Mouse (Mus musculus) limb, embryonic 11.5 days (tissue): ENCODE results near the gene Duoxa1. TPM values are rescaled to one million over a fixed set of nuclear protein-coding genes. Genes with fewer than 3 reads are reported as not detected.
"Not testable (repeated sequence)": the region's sequence is repeated elsewhere in the genome, so short reads cannot be mapped to it uniquely, and the experiment has no call there.

Source experiments
- ATAC-seq: fragments of 200-750 bp; cut with Nextera tagmentation; 2 replicates; pipeline ENCODE4 v1.8.0; 2017; ENCODE audit warnings: low read depth; ENCODE audit not compliant: insufficient number of reproducible peaks, low FRiP score, low TSS enrichment
- DNase-seq: peaks from one replicate; pipeline ENCODE4 v3.0.0-alpha.2; 2015; ENCODE audit warnings: low spot score
- H3K27ac ChIP-seq: fragments of 300-500 bp; sonication (generic); replicated peaks from 2 replicates; pipeline ENCODE4 v1.5.1; 2014; ENCODE audit warnings: low read depth, mild to moderate bottlenecking, low read length
- H3K27me3 ChIP-seq: fragments of 300-500 bp; sonication (generic); 2 replicates; pipeline ENCODE4 v1.6.1; 2014; ENCODE audit warnings: mild to moderate bottlenecking, low read length, mixed read lengths; ENCODE audit not compliant: control insufficient read depth, insufficient read depth
- H3K36me3 ChIP-seq: fragments of 300-500 bp; sonication (generic); 2 replicates; pipeline ENCODE4 v1.6.1; 2014; ENCODE audit warnings: mild to moderate bottlenecking, low read length, moderate library complexity, mixed read lengths; ENCODE audit not compliant: control insufficient read depth, insufficient read depth
- H3K4me1 ChIP-seq: fragments of 300-500 bp; sonication (generic); 2 replicates; pipeline ENCODE4 v1.6.1; 2014; ENCODE audit warnings: low read length, mixed read lengths; ENCODE audit not compliant: control insufficient read depth, insufficient read depth
- H3K4me2 ChIP-seq: fragments of 300-500 bp; sonication (generic); 2 replicates; pipeline ENCODE4 v1.6.1; 2014; ENCODE audit warnings: low read depth, mild to moderate bottlenecking, moderate library complexity; ENCODE audit not compliant: severe bottlenecking
- H3K4me3 ChIP-seq: fragments of 300-500 bp; sonication (generic); 2 replicates; pipeline ENCODE4 v1.5.1; 2014; ENCODE audit warnings: low read depth, low read length
- H3K9ac ChIP-seq: fragments of 300-500 bp; sonication (generic); 2 replicates; pipeline ENCODE4 v1.6.1; 2014; ENCODE audit warnings: mild to moderate bottlenecking, low read length
- H3K9me3 ChIP-seq: fragments of 300-500 bp; sonication (generic); 2 replicates; pipeline ENCODE4 v1.6.1; 2016; ENCODE audit warnings: low read length; ENCODE audit not compliant: control insufficient read depth
- WGBS: fragments of 180-500 bp; shearing (Covaris S2); extraction: QIAGEN DNeasy Blood & Tissue Kit; methylation state at CpG from one replicate; pipeline ENCODE4 v1.1.7; 2014; 5-methylcytosine and 5-hydroxymethylcytosine counted together
- polyA plus RNA-seq: library from polyadenylated mRNA; unstranded; fragments of >200 nt; fragmentation: Nextera tagmentation; extraction: Ambion mirVana; gene quantifications from 2 replicates; pipeline ENCODE4 v1.2.1, GENCODE M21; 2014

Gene Duoxa1
- polyA plus RNA-seq, 1 experiment from 2014 or later = 0.72 TPM

DNA sequence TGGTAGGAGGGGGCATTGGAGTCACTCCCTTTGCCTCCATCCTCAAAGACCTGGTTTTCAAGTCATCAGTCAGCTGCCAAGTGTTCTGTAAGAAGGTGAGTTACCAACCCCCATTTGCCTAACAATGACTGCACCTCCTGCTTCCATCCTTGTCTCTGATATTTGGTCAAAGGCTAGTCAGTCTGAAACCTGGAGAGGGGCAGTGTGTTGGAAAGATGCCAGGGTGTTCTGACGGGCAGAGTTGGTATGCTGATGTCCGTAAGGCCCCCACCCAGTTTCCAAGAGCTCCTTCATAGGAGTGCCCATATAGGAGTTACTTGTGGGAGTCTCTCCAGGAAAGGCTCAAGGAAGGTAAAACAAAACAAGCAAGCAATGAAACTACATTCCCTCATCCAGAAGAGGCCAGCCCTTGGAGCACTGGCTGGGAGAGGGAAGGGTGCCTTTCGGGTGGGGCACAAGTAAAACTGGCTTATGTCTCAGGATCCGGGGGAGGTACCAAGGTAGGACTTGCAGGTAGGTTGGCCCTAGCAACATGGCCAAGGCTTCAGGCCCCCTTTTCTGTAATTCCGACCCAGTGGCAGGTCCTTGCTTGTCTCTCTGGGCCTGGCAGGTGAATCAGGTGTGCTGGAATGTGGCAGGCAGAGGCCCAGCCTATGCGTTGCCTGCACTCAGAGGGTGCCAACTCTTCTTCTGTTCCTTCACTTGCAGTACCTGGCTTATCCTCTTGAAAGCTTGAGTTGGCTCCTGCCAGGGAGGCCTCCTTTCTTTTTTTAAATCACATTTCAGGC is 31.8 kb upstream of the Duoxa1 start:
- H3K4me1 ChIP-seq = peaks cover 6% of the 10 kb centered on the region; the same call in 1 of the 2 replicates
- no peak overlapping the region for H3K4me2 ChIP-seq
- no peak overlapping the region for H3K9ac ChIP-seq
- no peak overlapping the region for H3K4me3 ChIP-seq
- no peak for DNase-seq
- H3K27ac ChIP-seq = no peak overlapping the region
- WGBS = 82% methylated on average over 6 of the region's 6 CpGs
- no peaks in the 10 kb centered on the region for H3K9me3 ChIP-seq
- no peaks in the 10 kb centered on the region for H3K36me3 ChIP-seq
- no peak for ATAC-seq
- H3K27me3 ChIP-seq = no peaks in the 10 kb centered on the region

GRCm38 (mm10) chr2:122337291-122337690 is 23.8 kb upstream of the Duoxa1 start:
- Histone ChIP-seq H3K27me3 (no peaks in the 10 kb centered on the region), H3K9me3 (no peaks in the 10 kb centered on the region), H3K9ac (no peak overlapping the region), H3K4me1 (no peaks in the 10 kb centered on the region), H3K4me3 (peak overlapping the region; percentile 8; the same call in 1 of the 2 replicates), H3K4me2 (peak overlapping the region; percentile 24), H3K27ac (no peak overlapping the region), H3K36me3 (no peaks in the 10 kb centered on the region)
- 56% methylated on average over 21 of the region's 21 CpGs for WGBS
- ATAC-seq (no peak), DNase-seq (no peak)

- 75% methylated on average over 3 of the region's 3 CpGs for WGBS
- ATAC-seq = no peak
Measured at GRCm38 (mm10) chr2:122334170-122334569, 20.6 kb upstream of the Duoxa1 start.

GRCm38 (mm10) chr2:122332222-122332621 is 18.7 kb upstream of the Duoxa1 start:
- Histone ChIP-seq H3K27ac (no peak overlapping the region), H3K9ac (no peak overlapping the region), H3K36me3 (no peaks in the 10 kb centered on the region), H3K4me3 (no peak overlapping the region), H3K4me2 (no peak overlapping the region), H3K4me1 (no peaks in the 10 kb centered on the region), H3K9me3 (no peaks in the 10 kb centered on the region), H3K27me3 (no peaks in the 10 kb centered on the region)
- WGBS = 88% methylated on average over 3 of the region's 3 CpGs
- ATAC-seq = no peak
- DNase-seq = no peak

More at GRCm38 (mm10) chr2:122334170-122334569, 20.6 kb upstream of the Duoxa1 start:
- Histone ChIP-seq H3K27ac (no peak overlapping the region), H3K9ac (no peak overlapping the region), H3K4me2 (no peak overlapping the region), H3K9me3 (no peaks in the 10 kb centered on the region), H3K27me3 (no peaks in the 10 kb centered on the region), H3K4me3 (no peak overlapping the region), H3K4me1 (no peaks in the 10 kb centered on the region), H3K36me3 (no peaks in the 10 kb centered on the region)
- DNase-seq = no peak

- DNase-seq, H3K27me3 ChIP-seq, H3K27ac ChIP-seq, H3K9me3 ChIP-seq, H3K4me1 ChIP-seq, H3K36me3 ChIP-seq, H3K4me3 ChIP-seq, H3K4me2 ChIP-seq, H3K9ac ChIP-seq, ATAC-seq: not testable (repeated sequence)
- WGBS = 92% methylated on average over 4 of the region's 6 CpGs
Measured at GRCm38 (mm10) chr2:122330317-122330716, 16.8 kb upstream of the Duoxa1 start.

DNA sequence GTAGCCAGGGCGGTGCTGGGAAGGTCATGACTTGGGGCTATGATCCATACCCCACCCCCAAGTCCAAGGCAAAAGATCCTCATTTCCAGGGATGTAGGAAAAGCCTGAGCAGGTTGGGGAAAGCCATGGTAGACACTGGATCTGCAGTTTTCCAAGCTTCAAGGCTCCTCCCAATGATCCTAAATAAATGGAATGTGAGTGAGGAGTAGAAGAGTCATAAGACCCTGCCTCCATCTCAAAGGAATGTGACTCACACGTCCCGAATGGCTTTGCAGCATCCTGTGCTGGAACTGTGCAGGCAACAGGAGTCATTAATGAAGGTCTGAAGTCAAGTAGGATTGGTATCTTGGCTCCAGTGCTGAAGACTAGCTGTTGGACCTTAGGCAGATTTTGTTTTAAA is 14.5 kb upstream of the Duoxa1 start:
- Histone ChIP-seq H3K4me3 (no peak overlapping the region), H3K27me3 (no peaks in the 10 kb centered on the region), H3K4me1 (no peaks in the 10 kb centered on the region), H3K9ac (no peak overlapping the region), H3K27ac (no peak overlapping the region), H3K4me2 (no peak overlapping the region), H3K9me3 (no peaks in the 10 kb centered on the region), H3K36me3 (no peaks in the 10 kb centered on the region)
- 61% methylated on average over 3 of the region's 3 CpGs for WGBS
- no peak for DNase-seq
- no peak for ATAC-seq

GRCm38 (mm10) chr2:122325361-122325760 is 11.8 kb upstream of the Duoxa1 start:
- no peaks in the 10 kb centered on the region for H3K4me1 ChIP-seq
- H3K9me3 ChIP-seq = no peaks in the 10 kb centered on the region
- DNase-seq = no peak
- WGBS = 61% methylated on average over 2 of the region's 2 CpGs
- no peak overlapping the region for H3K4me3 ChIP-seq
- no peak for ATAC-seq
- H3K36me3 ChIP-seq = no peaks in the 10 kb centered on the region
- H3K9ac ChIP-seq = no peak overlapping the region
- H3K27me3 ChIP-seq = no peaks in the 10 kb centered on the region
- H3K4me2 ChIP-seq = no peak overlapping the region
- H3K27ac ChIP-seq = no peak overlapping the region

GRCm38 (mm10) chr2:122324586-122324985 is 11.1 kb upstream of the Duoxa1 start:
- WGBS = 76% methylated on average over 3 of the region's 3 CpGs
- no peak for ATAC-seq

GRCm38 (mm10) chr2:122323960-122324359 is 10.4 kb upstream of the Duoxa1 start:
- Histone ChIP-seq H3K27me3 (no peaks in the 10 kb centered on the region), H3K4me2 (no peak overlapping the region), H3K4me3 (no peak overlapping the region), H3K9me3 (no peaks in the 10 kb centered on the region), H3K27ac (no peak overlapping the region), H3K9ac (no peak overlapping the region), H3K4me1 (no peaks in the 10 kb centered on the region), H3K36me3 (no peaks in the 10 kb centered on the region)
- WGBS = 61% methylated on average over 3 of the region's 3 CpGs
- DNase-seq = no peak
- ATAC-seq = no peak

More at GRCm38 (mm10) chr2:122324586-122324985, 11.1 kb upstream of the Duoxa1 start:
- no peaks in the 10 kb centered on the region for H3K4me1 ChIP-seq
- no peak overlapping the region for H3K4me2 ChIP-seq
- H3K4me3 ChIP-seq = no peak overlapping the region
- H3K27ac ChIP-seq = no peak overlapping the region
- H3K36me3 ChIP-seq = no peaks in the 10 kb centered on the region
- no peak for DNase-seq
- no peaks in the 10 kb centered on the region for H3K9me3 ChIP-seq
- no peaks in the 10 kb centered on the region for H3K27me3 ChIP-seq
- no peak overlapping the region for H3K9ac ChIP-seq
